Mouse (Mus musculus) left cerebral cortex, postnatal 14 days (tissue): ENCODE measurements at regions not wholly inside any gene's neighbourhood (a gene's known extent, or its start where the extent isn't known, plus 50 kb on each side); places are given as distances from the start of the nearest gene placed in this dataset.

Source experiments
- DNase-seq, 2 experiments: peaks; one replicate each; pipeline ENCODE4 v3.0.0; 2021 to 2022; ENCODE audit warnings: low spot score in 2 of 2, mixed read lengths in 1 of 2
- intact Hi-C: fragments of 180-260 bp; cut with DNase I; formaldehyde crosslinking; loops from one replicate; pipeline ENCODE4 v1.15.1; 2025

DNA sequence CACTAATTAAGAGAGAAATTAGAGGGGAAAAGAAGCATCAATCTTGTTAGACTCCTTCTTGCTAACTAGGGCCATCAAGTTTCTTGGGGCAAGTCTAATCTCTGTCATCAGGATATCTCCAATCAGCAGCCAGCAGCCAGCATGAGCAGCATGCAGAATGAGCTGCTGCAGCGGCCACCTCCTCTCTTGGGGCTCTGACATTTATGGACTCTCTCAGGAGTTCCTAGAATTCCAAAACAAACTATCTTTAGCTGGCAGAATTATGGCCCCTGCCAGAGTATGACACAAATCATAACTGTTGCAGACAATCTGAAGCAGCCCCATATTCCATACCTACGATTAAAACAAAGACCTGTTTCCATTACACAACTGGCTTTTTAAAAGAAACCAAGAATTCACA, 56.0 kb upstream of the Tfap2a start:
- intact Hi-C loops: no loop called here
- no peak for DNase-seq

DNA sequence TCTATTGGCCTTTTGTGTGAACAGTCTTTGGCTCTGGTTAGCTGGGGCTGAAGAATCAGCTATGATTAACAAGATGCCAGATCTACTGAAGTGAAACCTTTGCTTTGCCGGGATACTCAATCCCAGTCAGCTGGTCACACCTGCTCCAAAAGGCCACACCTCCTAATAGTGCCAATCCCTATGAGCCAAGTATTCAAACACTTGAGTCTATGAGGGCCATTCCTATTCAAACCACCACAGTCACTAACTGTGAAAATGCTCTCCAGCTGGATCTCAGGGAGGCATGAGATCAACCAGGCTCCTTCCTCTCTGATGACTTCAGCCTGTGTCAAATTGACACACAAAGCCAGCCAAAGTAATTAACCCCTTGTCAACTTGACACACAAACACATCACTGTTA, 54.8 kb upstream of the Tfap2a start:
- DNase-seq: no peak
- intact Hi-C loops: no loop called here

DNA sequence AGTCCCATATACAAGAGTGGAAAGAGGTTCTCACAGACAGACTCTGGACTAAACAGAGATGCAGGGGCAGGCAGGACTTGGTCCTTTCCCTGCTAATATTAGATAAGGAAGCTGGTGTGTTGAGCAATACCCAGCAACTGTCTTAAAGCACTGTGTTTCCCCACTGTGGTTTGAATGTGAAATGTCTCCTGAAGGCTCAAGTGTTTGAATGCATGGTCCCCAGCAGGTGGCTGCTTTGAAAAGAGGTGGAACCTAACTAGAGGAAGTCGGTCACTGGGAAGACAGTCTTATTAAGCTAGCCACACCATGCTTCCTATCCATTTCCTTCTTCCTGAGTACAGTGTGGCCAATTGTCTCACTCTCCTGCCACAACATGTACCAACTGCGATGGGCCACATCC, 50.0 kb upstream of the Tfap2a start:
- DNase-seq: no peak
- intact Hi-C loops: loop anchor here (5.0 kb wide), 1 partner anchor 259 kb away; no protein-coding TSS in a partner anchor
